Mouse (Mus musculus) megakaryocyte-erythroid progenitor cell, adult 5-6 weeks (primary cell): ENCODE measurements around the gene Rrp12. TPM values are rescaled to one million over a fixed set of nuclear protein-coding genes. Genes with fewer than 3 reads are reported as not detected.
"Not testable (repeated sequence)": the region's sequence is repeated elsewhere in the genome, so short reads cannot be mapped to it uniquely, and the experiment has no call there.

Source experiments
- ATAC-seq: replicated peaks from 2 replicates; pipeline ENCODE4 v1.8.0; 2016; ENCODE audit warnings: mild to moderate bottlenecking, inconsistent platforms; ENCODE audit not compliant: severe bottlenecking, poor library complexity, low FRiP score, low TSS enrichment
- total RNA-seq, 2 experiments: library from RNA; stranded (forward) in 1 of 2; stranded (reverse) in 1 of 2; fragments of 200-1000, 215-1000 nt in 1 of 2; fragments of >200 nt in 1 of 2; fragmentation: Nextera tagmentation in 1 of 2; gene quantifications; 2 replicates each; pipeline ENCODE4 v1.2.3; 2014 to 2017

Gene Rrp12
- total RNA-seq, 2 experiments from 2014 or later, result 21.0 to 36.0 TPM

DNA sequence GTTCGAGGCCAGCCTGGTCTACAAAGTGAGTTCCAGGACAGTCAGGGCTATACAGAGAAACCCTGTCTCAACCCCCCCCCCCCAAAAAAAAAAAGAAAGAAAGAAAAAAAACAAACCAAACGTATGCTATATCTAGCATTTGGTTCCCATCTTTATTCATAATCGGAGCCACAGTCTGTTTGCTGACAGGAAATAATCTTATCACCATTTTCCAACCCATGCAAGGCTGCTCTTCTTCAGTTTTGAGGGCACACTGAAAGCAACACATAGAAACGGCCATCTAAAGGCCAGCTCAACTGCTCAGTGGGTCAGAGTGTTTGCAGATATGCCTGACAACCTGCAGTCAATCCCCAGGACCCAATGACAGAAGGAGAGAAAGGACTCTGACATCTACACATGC, 43.5 kb downstream of the Rrp12 start:
- 0 out of 2 replicates have a peak, but pooled peaks have one; percentile 6 for ATAC-seq

DNA sequence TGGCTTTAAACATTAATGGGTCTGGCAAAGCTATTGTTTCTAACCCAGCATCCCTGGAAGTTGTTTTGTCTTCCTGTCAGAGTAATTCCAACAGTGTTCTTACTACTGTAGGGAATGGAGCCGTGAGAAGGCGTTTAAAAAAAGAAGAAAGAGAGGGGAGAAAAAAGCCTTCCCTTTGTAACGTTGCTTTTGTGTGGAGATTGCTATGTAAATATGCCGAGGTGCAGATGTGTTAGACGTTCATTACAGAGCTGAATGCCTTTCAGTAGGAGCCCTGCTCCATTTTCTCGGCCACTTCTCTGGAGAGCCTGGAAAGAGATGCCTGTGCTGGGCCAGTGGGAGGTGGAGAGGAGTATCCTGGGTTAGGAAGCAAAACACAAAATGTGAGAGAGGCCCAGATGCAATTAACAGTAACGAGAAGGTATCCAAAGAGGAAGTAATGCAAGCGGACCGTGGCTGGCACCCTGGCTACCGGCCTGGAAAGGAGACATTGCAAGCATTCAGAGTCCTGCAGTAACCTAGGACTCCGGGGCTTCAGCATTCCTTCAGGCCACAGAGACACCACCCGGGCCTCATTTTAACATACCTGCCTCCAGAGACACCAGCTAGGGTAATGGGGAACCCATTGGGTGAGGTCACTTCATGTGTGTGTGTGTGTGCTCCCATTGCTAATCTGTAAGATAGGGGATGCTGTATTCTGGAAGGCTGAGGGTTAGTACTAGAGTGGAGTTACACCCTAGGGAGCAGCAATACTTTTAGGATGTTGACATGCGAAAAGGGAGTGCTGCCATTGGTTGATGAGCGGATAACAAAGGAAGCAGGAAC, 45.0 kb downstream of the Rrp12 start:
- ATAC-seq, result no peak

DNA sequence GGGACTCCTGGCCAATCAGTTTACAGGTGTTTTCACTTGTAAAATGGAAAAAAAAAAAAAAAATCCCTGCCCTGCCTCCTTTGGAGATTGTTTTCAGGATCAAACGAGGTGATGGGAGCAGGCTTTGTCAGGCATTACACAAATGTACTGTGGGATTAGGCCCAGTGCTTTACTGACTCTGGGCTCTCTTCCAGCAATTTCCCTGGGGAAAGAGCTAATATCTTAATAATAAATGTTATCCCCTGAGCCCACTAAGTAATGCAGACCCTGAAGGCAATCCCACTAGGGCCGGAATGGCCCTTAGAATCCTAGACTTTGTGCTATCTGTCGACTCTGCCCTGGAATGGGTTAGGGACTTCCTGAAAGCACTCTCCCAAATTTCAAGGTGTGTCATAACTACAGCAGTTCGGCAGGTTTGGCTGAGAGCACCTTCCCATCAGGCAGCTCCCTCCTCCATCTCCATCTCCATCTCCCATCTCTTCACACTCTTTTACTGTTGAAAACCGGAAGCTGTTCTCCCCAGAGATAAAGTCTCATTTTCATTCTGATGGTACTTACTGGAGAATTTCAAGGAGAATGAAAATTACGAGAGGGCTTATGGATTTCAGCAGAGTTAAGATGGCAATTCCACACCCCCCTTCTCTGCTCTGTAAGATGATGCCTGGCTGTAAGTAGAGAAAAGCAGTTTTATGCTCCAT, 45.8 kb downstream of the Rrp12 start:
- no peak for ATAC-seq

DNA sequence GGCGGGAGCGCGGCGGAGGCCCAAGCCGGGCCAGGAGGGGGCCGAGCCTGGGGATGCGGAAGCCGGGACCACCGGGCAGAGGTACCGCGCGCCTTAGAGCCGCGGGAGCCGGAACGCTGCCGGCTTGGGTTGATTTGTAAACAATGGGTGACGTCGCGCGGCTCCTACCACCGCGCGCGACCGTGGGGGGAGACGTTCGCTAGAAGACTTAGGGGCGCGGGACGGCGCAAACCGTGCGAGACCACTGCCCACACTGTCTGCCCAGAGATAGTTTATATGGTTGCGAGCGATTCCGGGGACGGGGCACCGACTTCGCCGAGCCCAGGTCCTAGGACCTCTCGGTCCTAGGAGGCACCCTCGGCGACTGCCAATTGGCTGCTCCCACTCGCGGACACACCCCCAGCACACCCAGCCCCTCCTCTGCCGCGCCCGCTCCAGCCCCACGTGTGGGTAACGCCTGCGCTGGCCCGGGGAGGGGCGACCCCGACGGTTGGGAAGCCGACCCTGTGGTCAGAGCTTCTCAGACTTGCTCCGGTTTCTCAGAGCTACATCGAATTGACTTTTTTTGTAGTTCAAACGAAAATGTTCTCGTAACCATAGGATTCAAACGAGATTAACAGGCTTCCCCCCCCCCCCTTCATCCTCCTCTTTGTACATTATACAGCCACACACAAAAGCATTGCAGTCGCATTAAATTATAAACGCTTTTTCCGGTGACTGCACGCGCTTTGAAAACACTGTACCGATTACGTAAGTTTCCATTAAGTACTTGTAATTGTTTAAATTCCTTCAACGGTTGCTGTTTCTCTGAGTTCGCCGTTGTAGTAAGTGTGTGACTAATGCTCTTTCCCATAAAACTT, 47.8 kb downstream of the Rrp12 start, which contains the start of gene Frat2:
Gene Frat2, minus strand, starts transcription at position 141 of the 860 bp plus-strand sequence.
- ATAC-seq, result peak; percentile 91

DNA sequence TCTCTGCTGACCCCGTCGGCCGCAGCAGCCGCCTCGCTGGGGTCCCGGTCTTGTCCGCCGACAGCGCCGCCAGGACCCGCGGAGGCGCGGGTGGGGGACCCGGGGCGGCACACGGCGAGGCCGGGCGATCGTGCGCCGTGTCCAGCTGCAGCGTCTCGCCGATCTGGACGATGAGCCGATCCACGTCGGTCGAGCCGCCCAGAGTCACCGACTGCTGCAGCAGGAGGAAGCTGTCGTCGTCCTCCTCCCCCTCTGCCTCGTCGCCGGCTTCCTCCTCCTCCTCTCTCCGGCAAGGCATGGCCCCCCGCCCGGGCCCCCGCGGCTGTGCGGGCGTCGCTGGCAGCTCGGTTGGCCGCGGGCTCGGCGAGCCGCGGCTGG, 48.4 kb downstream of the Rrp12 start:
- not testable (repeated sequence) for ATAC-seq

DNA sequence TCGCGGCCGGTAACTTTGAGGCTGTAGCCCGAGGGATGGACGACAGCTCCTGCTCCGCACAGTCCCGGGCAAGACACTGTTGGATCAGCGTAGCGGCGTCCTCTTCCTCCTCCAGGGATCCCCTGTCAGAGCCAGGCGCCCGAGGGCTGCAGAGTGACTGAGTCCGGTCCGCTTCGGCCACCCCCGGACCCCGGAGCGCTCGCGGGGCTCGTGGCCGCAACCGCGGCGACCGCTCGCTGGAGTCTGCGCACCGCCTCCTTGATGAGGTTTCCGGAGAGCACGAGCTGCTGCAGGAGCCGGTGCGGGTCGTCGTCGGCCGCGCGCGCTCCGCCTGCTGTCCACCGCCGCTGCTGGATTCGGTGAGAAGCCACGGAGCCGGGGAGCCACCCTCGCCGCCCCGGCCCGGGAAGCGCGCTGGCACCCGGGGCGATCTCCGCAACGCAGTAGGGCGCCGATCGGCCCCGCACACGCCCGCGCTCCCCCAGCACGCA, 48.8 kb downstream of the Rrp12 start:
- ATAC-seq, result no peak

DNA sequence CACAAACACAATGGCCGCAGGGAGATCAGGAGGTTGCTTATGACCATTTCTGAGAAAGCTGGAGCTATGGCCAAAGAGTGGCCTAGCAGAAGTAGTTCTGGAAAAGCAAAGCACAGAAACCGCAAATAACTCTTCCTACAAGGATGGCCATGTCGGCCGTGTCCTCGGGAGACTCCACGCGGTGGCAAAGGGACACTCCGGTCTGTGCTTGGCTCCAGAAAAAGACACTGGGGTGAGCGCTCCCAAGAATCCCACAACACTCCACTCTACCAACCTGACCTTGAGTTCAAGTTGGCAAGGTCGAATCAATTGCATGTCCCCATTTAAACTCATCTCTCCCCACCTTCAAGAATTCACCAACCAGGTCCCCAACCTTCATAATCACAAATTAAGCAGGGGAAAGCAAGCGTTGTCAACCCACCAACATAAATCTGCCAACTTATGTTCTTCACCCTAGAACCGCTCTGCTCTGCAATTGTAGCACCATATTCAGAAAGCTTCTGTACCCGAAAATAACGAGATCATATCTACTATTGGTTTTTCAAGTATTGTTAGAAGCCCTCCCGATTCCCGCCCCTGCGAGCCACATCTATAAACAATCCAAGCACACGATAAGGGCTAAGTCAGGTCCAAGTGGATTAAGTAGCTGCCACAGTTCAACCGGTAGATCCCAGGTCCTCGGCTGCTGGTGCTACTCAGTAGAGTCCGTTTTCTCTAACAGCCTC, 49.4 kb downstream of the Rrp12 start:
- no peak; the same call in 1 of the 2 replicates for ATAC-seq

DNA sequence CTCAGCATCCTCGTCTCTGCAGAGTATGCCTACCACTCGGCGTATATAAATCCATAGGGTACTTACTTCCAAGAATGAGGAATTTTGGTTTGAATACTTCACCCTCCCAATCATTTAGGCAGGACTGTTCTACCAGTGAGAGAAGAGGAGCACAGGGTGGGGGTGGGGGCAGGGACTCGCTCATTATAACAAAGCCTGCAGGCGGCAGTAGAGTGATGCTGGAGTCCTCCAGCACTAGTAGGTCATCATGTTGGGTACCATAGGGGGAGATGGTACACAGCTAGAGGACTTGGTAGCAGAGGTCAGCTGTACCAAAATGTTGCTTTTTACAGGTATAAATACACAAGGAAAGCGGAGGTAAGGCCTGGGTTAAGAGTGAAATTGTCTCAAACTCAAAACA, 51.6 kb downstream of the Rrp12 start:
- no peak for ATAC-seq

DNA sequence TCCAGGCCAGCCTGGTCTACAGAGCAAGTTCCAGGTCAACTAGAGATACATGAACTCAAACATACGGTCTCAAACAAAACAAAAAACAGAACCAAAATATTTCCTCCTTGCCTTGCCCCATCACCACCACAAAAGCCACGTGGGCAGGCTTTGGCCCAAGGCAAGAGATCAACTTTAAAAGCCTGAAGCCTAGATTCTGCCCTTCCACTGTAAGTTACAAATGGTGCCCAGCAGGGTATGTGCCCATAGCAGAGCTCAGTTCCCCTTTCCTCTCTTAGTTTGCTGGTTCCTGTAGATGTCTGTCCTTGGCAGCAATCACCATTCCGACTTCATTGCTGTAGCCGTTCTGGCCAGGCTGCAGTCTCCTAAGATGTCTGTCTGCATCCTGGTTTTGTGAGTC, 53.3 kb downstream of the Rrp12 start:
- ATAC-seq, result no peak

DNA sequence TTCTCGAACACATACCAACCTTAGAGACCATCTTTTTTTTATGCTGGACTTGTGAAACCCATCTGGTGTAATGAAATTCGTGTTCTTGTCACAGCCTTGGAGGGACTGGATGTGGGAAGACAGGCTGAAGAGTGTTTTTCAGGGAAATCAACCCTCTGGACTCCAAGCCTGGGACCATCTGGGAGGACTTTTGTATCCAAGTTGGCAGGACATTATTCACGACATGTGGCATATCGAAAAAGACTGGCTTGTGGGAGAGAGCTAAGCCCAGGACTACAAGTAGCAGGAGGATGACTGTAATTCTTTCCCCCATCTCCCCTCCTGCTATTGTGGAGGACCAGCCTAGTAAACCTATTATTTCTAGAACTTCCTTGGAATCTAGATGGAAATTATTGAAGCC, 53.8 kb downstream of the Rrp12 start:
- ATAC-seq, result no peak

DNA sequence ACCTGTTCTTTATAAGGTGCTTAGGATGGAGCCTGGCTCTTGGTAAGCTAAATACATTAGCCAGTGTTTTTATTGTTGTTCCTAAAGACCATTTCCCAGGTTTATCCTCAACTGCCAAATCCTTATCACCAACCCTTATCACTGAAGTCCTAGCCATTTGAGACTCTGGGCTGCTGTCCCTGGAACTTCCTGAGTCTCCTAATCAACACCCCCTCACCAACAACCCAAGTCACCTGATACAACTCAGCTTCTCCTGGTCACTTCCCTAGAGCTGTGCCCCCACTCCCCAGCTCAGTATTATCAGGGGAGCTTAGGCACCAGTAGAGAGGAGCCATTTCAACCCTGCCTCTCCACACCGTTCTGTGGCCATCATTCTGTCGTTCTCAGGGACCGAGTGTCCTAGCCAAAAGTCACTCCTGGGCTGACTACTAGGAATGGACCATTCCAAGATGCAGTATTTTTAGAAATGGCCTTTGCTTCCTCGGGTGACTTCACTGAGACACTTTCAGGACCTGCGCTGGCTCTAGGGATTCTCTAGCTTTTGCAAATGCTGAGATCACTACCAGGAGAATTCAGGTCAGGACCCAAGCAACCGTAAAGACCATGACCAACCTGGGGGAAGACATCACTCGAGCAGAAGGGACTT, 54.7 kb downstream of the Rrp12 start:
- ATAC-seq, result no peak

DNA sequence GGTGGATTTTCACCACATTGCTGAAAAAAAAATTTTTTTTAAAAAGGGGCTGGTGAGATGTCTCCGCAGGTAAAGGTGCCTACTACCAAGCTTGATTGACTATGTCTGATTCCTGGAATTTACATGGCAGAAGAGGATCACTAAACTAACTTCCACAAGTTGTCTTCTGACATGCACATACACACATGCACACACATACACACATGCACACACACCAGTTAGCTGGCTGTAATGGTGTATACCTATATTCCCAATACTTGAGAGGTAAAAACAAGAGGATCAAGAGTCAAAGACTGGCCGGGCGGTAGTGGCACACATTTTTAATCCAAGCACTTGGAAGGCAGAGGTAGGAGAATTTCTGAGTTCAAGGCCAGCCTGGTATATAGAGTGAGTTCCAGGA, 56.3 kb downstream of the Rrp12 start:
- ATAC-seq, result no peak

DNA sequence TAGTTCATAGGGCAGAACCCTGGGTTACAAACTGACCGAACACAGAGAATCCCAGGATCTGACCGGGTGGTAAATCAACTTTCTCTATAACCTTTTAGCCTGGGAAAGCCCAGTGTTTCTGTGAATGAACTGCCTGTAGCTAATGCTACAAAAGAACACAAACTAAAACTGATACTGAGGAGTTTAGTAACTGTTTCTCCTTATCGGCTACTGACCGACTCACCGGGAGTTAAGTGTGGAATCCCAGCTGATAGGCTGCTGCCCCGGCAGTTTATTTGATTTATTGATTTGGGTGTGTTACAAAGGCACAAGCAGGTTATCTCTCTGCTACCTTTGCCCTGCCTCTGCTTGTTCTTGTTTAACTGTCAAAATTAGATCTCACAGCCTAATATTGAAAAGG, 57.2 kb downstream of the Rrp12 start:
- ATAC-seq, result peak; percentile 42

DNA sequence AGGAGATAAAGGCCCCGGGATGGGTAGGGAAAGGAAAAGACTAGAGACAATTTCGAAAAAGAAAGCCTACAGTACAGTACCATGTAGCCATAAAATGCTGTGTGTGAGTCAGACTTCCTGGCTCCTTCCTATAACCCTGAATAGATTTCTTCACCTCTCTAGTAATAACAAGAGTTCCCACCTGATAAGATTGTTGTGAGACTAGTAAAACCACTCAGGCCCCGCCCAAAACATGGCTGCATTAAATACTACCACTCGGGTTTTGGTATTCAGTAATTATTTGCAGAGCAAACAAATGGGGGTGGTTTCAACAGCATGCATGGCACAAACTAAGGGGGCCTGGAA, 58.1 kb downstream of the Rrp12 start:
- peak; percentile 39 for ATAC-seq

DNA sequence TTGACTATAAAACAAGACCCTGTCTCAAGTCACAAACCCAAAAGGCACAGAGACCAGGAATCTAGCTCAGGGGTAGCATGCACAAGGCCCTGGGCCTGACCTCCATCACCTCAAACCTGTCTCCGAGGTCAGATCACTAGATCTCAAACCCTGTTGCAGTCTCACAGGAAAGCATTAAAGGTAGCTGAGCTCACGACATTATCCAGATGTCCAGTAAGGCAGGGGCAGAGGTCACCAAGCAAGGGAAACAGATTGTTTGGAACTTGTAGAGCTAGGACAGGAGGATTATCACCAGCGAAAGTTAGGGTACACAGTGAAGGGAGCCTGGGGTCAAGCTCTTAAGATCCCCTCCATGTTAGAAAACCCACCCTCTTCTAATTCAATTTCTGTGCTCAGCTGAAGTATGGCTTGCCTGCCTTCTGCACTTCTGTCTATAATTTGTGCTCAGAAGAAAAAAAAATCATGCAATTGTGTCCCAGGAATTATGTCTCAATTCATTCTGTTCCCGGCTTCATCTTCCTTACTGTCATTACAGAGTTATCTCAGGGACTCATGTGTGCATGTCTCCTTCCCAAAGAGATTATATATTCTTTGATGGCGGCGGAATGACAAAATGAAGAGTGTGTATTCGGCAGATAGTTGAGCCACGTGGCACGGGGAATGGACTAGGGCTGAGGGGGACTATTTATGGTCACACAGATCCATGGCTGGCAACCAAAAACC, 58.6 kb downstream of the Rrp12 start:
- peak; percentile 51 for ATAC-seq

DNA sequence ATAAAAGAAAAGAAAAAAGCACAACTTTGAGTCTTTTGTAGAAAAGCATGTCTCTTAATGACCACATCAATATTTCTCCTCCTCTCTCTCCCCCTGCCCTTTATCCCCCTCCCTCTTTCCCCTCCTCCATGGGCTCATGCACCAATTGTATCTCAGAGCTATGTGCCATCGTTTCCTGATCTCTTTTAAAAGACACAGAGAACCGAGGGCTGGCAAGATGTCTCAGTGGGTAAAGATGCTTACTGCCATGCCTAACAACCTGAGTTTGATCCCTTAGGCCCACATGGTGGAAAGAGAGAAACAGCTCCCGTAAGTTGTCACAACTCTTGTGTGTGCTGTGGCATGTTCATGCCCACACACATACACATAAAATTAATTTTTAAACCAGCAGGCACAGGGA, 59.3 kb downstream of the Rrp12 start:
- ATAC-seq, result no peak

DNA sequence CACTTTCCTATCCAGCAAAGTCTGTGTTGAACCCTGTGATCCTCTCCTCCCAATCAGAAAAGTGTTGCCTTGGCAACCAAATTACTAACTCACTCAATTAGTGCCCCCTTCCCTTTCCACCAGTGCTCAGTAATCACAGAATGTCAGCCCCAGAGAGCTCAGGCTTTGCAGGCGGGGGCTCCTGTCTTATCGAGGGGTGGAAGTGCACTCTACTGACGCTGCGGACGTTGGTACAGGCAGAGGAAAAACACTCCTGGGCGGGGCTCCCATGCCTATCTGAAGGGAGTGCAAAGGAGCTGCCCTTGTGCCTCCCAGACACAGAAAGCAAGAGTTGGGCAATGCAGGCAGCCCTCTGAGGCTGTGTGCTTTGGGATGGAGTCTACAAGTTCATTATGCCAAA, 60.2 kb downstream of the Rrp12 start:
- peak; percentile 79 for ATAC-seq

DNA sequence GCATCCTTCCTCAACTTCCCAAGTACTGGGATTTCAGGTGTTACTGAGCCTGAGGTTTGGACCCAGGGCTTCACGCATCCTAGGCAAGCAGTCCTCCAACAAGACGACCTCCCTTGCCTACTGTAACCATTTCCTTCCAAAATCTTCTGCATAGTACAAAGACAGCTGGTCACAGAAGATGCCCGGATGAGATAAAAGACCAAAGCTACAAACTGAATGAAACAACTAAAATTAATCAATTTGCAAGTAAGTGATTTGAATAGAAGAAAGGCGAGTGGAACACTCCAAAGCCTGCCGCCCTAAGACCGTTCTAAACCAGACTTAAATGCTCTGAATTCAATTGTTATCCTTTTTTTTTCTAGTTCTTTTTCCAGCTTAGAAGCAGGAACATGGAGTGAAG, 60.6 kb downstream of the Rrp12 start:
- ATAC-seq, result no peak
